Mouse (Mus musculus): ENCODE measurements around the gene Memo1.
"Not testable (repeated sequence)": the region's sequence is repeated elsewhere in the genome, so short reads cannot be mapped to it uniquely, and the experiment has no call there.

The Memo1 gene

GRCm38 (mm10) chr17:74295026-74295970 is at the start of gene Memo1:
Memo1 (minus strand) TSS chr17:74295521.
- peak; percentile 81 to 90 for DNase-seq

GRCm38 (mm10) chr17:74341151-74341550 is 45.8 kb upstream of the Memo1 start:
- DNase-seq = no peak

GRCm38 (mm10) chr17:74338937-74339804 is 43.9 kb upstream of the Memo1 start, which contains the start of gene Spast:
Spast (plus strand) TSS chr17:74338987.
- peak; percentile 68 to 71 for DNase-seq

GRCm38 (mm10) chr17:74338225-74338931 is 43.1 kb upstream of the Memo1 start:
- peak; percentile 94 to 95 for DNase-seq

GRCm38 (mm10) chr17:74331049-74331676 is 35.8 kb upstream of the Memo1 start:
- no peak for DNase-seq

- peak; percentile 55 to 56 for DNase-seq
These were observed 32.8 kb upstream of the Memo1 start for GRCm38 (mm10) chr17:74328146-74328545.

- DNase-seq = not testable (repeated sequence)
These were observed 31.9 kb upstream of the Memo1 start for GRCm38 (mm10) chr17:74327195-74327594.

GRCm38 (mm10) chr17:74323844-74324243 is 28.5 kb upstream of the Memo1 start, which contains the start of gene Dpy30:
Dpy30 (minus strand) TSS chr17:74323944.
- no peak for DNase-seq

GRCm38 (mm10) chr17:74322400-74323054 is 27.2 kb upstream of the Memo1 start:
- peak; percentile 33 to 35 for DNase-seq

GRCm38 (mm10) chr17:74318721-74319120 is 23.4 kb upstream of the Memo1 start:
- DNase-seq = no peak

GRCm38 (mm10) chr17:74316309-74316863 is 21.1 kb upstream of the Memo1 start:
- peak; percentile 86 to 89 for DNase-seq

- no peak for DNase-seq
These were observed 20.4 kb upstream of the Memo1 start for GRCm38 (mm10) chr17:74315445-74316308.

- DNase-seq = no peak
These were observed 10.7 kb upstream of the Memo1 start for GRCm38 (mm10) chr17:74306021-74306420.

GRCm38 (mm10) chr17:74305616-74306015 is 10.3 kb upstream of the Memo1 start:
- DNase-seq = no peak

GRCm38 (mm10) chr17:74304060-74304459 is 8.7 kb upstream of the Memo1 start:
- DNase-seq = no peak

GRCm38 (mm10) chr17:74300089-74300488 is 4.8 kb upstream of the Memo1 start:
- no peak for DNase-seq

GRCm38 (mm10) chr17:74296991-74297390 is 1.7 kb upstream of the Memo1 start:
- DNase-seq = not testable (repeated sequence)

- no peak for DNase-seq
These were observed 929 bp upstream of the Memo1 start for GRCm38 (mm10) chr17:74296076-74296823.

GRCm38 (mm10) chr17:74294426-74295025 is 795 bp downstream of the Memo1 start:
- peak; percentile 79 to 85 for DNase-seq
